Mouse (Mus musculus): ENCODE measurements around the gene Fosl1.
"Not testable (repeated sequence)": the region's sequence is repeated elsewhere in the genome, so short reads cannot be mapped to it uniquely, and the experiment has no call there.

Fosl1 gene

DNA sequence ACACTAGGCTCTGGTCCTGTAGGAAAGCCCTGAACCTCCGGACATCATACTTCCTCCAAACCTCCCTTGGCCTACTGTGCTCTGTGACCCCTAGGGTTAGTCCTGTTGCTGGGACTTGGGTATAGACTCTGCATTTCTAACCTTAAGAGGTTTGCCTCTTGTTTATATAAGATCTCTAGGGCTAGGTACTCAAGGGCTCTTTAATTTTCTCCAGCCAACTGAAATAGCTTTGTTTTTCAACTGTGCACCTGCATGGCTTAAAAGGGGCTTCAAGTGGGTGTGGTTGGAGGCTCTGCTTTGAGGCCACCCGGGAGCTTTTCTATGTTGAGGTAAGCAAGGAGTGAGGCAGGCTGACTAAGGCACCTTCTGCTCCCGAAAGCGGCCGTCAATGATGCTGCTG is 37.1 kb downstream of the Fosl1 start:
- DNase-seq = no peak

DNA sequence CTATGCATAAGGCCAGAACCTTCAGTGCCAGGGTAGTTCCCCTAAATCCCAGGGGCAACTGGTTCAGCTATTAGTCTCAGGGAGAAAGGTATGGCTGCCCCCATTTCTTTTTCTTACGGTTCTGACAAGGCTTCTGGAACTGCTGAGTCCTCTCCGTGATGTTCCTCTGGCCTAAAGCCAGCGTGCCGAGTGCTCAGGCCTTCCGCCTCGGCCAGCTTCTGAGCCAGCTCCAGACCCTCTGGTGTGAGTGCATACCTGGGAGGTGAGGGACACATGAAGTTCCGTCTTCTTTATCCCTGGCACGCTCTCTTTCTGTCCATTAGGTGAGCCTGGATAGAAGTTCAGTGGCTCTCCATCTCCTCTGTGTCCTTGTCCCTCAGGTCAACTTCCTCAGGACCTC is 38.0 kb downstream of the Fosl1 start:
- no peak for DNase-seq

DNA sequence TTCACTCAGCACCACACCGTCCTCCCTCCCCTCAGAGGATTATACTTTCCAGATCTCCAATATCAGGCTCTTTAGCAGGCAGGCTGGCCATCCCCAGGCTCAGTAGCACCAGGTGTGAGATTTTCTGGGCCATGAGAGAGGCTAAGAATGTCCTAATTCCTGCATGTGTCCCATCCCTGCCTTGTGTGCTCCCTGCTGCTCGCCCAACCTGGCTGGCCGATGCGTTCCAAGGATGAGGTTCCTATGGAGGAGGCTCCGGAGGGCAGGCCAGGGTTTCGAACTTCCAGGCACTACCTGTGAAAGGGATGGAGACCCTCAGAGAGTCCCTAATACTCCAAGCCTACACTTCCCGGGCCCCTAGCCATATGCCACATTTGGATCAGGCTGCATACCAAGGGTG is 38.5 kb downstream of the Fosl1 start:
- DNase-seq = no peak

DNA sequence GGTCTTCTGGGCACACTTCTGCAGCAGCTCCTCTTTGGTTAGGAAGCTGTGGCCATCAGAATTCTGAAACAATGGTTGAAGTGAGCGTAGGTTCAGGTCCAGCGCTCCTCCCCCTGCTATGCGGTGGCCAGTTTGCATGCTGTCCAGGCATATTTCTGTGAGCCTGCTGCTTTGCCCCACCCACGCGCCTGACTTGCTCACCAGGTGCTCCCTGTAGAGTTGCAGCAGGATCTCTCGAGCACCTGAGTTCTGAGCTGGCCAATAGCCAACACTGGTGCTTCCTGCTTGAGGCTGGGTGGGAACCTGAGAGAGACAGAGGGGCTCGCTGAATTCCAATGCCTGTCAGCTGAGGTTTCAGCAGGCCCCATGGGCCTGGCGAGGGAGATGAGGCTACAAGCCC is 38.9 kb downstream of the Fosl1 start:
- no peak for DNase-seq

DNA sequence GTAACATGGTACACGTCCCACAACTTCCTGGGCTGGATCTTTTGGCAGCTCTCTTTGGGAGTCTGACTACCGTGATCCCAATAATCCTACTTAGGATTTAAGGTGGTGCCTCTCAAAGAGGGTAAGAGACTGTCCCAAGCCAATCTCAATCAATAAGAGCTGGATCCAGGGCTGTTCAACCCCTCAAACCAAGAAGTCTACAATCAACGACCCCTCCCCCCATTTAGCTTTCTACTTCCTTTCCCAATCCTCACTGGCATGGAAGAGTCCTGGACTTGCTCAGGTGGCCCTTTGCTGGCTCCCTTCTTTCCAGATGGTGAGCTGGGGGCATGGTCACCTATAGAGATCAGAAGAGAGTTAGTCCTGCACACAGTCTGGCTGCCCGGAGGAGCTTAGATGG is 39.4 kb downstream of the Fosl1 start:
- no peak for DNase-seq

DNA sequence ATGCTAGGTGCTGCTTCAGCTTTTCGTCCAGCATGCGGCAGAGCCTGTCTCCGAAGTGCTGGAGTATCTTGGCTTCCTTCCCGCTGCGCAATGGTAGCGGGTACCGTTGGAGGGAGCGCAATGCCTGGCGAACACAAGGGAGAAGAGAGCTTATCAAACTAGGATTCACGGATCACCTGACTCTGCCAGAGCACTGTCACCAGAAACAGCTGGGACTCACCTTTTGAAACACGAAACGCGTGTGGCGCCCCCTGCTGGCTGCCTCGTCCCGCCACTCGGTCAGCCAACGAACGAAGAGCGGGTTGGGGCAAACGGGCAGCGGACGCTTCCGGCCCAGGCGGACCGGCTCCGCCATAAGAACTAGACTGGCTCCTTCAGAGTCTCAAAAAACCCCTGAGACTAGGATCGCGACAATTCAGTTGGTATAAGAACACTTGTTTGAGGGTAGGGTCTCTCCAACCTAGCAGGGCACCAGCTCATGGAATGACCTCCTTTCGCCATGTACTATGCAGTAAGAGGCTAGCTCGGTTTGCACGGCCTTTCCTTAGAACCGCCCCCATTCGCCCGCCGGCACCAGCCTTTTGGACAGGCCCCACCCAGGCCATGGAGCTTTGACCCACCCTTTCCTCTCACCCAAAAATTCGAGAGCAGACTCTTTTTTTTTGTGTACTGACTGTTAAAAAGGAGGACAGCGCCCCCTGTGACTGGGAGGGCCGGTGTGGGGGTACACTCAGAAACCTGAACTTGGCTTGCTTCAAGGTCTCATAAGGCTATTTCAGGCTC is 40.6 kb downstream of the Fosl1 start, which contains the start of gene Mus81:
Gene Mus81, minus strand, starts transcription at position 635 of the 783 bp plus-strand sequence.
- peak; percentile 96 for DNase-seq

DNA sequence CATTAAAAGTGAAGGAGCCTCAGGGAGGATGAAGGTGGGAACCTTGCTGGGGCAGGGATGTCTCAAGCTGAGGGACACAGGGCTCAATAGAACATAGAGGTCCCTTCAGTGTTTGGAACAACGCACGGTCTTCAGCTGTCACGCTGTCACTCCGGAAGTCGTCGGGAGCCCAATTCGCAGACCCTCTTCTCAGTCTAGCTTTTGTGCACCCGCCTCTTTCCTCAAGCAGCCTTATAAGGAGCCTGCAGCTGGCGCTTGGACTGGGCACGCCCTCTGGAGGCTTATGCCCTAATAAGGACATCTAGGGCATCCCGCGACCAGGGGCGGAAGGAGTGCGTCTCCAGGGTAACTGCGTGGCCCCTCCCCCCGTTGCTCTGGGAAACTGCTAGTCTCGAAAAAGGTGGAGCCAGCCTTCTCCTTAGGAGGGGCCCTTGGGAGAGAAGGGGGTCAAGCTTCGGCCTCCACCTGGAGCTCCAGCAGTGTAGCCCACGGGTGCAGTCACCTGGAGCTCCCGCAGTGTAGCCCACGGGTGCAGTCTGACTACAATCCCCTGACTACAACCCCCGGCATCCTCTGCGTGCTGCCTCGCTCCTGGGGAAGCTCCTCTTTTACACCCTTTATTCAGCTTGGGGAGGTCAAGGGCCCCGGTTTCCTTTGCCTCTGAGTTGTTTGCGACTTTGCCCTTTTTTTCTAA is 41.7 kb downstream of the Fosl1 start:
- DNase-seq = peak; percentile 99

DNA sequence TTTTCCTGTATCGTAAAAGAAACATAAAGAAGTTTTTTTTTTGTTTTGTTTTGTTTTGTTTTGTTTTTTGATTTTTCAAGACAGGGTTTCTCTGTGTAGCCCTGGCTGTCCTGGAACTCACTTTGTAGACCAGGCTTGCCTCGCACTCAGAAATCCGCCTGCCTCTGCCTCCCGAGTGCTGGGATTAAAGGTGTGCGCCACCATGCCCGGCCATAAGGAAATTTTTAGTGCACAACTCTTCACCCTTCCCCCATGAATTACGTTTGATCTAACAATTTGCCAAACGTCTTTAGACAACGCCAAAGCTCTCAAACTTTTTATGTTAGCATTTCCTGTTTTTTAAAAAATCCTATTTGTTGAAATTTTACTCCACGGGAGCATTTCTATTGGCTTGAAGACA is 42.4 kb downstream of the Fosl1 start:
- DNase-seq = not testable (repeated sequence)

DNA sequence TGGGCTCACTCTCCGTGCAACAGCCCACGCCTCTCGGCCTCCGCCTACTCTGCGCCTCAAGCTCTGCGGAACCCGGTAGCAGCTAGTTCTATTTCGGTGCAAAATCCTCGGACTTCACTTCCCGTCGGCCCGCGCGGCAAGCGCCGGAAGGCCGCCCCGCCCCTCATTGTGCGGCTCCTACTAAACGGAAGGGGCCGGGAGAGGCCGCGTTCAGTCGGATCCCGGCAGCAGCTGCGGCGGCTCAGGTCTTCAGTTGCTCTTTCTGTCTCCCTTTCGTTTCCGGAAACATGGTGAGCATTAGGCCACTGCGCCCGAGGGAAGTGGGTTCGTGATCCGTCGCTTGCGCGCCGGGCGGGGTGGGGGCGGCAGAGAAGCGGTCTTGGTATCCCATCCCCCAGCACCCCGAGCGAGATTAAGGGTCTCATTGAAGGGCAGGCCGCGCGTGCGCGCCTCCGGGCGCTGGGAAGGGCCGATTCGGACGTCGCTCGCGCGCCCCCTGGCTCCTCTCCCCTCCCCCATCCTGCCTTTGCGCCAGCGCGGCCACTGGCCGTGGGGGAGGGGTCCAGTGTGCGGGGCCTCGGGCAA is 43.1 kb downstream of the Fosl1 start, which contains the start of gene Cfl1:
Gene Cfl1, plus strand, starts transcription at position 143 of the 585 bp plus-strand sequence.
- DNase-seq = peak; percentile 96

DNA sequence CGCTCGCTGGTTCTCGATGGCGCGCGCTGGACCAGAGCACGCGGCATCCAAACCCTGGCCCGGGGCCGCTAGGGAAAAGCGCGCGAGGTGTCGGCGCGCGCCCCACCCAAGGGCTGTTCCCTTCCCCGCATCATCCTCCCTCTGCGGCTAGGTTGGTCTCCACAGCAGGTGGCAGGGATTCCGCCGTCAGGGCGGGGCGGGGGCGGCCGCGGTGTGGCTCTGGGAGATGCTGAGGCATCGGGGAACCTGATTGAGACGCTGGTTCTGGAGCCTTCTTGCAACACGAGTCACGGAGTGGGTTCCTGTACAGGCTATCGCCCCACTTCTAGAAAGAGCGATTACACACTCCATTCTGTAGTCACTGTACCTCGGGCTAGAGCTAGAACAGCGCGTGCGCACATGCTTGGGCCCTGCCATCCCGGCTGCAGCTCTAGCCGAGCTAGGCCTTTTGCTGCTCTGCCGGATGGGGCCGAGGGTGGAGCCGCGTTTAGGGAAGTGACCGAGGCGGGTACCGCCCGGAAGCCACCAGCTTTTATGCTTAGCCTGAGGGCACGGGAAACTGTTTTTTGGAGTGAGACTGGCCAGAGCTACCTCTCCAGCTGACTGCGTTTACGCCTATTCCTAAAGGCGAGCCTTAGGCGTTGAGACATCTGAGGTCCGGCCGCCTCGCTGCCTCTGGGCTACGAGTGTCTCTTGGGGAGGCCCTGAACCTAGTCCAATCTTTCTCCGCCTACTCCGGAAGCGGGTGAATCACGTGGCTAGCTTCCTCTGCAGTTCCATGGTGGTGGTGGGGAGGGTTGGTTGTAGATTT is 43.8 kb downstream of the Fosl1 start:
- peak; percentile 84 for DNase-seq

DNA sequence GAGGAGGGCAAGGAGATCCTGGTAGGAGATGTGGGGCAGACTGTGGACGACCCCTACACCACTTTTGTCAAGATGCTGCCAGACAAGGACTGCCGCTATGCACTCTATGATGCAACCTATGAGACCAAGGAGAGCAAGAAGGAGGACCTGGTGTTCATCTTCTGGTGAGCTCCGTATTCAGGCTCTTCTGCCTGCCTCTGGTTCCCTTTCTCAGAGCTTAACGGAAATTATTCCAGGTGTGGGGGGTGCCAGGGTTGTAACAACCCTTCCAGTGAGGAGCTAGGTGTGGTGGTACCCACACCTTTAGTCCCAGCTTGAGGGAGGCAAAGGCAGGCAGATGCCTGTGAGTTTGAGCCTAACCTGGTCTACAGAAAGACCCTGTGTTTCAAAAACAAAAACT is 45.3 kb downstream of the Fosl1 start:
- DNase-seq = no peak

DNA sequence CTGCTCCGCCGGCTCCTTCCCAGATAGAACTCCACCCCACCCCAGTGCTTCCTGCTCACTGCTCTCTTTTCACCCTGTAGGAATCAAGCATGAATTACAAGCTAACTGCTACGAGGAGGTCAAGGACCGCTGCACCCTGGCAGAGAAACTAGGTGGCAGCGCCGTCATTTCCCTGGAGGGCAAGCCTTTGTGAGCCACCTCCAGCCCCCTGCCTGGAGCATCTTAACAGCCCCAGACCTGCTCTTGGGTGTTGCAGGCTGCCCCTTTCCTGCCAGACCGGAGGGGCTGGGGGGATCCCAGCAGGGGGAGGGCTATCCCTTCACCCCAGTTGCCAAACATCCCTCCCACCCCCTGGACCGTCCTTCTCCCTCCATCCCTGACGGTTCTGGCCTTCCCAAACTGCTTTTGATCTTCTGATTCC is 46.0 kb downstream of the Fosl1 start:
- not testable (repeated sequence) for DNase-seq

DNA sequence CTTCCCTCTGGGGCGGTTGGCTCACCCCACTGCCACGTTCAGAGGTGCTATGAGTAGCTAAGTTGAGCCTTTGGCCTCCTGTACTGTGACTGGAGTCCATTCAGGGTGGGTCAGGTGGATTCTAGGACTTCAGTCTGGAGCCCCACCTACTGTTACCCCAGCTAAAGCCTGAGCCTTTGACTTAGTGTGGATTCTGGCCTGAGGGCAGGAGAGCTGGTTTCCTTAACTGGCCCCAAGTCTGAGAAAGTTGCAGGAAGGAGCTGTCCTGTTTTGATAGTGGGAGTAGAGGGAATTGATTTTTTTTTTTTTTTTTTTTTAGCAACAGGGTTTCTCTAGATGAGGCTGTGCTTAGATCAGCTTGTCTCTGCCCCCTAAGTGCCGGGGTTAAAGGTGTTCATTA is 47.0 kb downstream of the Fosl1 start:
- no peak for DNase-seq

DNA sequence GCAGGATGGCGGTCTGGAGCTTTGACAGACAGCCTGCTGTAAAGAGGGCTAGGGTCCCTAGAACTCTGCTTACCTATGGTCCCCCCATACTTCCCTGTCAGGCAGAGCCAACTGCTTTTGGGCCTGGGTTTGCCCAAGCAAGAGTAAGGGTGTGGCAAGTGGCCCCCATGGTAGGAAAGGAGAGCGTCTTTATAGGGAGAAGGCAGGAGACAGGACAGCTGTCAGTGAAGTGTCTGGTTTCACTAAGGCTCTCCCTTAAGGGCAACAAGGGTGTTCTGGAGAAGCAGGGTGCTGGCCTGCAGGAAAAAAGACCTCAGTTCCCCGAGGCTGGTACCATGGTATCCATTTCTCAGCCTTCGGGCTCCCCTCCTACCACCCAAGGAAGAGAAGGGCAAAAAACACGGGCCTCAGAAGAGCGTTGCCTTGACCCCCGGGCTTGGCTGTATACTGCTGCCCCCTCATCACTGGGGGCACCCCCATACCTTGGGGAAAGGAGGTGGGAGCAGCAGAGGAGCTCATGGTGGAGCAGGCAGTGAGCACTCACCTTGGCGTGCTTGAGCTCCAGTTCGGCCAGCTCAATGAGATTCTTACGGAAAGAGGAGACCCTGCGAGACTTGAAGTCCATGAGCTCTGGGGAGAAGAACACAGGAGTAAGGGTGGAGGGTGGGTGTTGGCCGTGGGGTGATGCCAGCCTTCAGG is 48.2 kb downstream of the Fosl1 start:
- DNase-seq = no peak

DNA sequence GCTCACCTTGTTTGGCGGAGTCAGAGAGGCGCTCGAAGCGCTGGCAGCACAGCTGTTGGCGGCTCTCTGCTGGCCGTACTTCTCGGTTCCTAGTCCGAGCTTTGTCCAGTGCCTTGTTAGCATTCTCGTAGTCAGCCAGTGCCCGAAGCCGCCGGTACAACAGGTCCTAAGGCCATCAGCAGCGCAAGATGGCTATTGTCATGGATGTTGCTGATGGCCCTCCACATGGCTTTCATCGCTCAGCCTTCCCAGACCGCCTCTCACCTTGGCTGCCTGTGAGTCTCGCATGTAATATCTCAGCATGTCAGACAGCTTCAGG is 48.7 kb downstream of the Fosl1 start:
- DNase-seq = no peak

DNA sequence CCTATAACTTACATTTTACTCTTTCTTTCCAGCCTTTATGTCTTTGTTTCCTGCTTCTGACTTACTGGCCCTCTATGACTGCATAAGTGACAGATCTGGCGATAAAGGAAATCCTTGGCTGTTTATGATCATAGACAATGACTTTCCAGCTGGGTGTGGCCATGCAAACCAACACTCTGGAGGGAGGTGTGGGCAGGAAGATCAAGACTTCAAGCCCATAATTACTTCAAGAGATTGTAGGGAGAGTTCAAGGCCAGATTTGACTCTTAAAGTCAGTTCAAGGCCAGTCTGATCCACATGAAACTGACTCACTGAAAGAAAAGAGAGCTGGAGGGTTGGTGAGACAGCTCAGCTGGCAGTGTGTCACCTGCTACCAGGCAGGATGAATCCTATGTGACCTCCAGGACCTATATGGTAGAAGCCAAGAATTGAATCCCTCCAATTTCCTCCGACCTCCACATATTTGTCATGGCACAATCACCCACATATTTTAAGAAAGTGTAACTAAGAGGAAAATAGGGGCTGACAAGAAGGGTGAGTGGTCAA is 53.1 kb downstream of the Fosl1 start:
- no peak for DNase-seq

DNA sequence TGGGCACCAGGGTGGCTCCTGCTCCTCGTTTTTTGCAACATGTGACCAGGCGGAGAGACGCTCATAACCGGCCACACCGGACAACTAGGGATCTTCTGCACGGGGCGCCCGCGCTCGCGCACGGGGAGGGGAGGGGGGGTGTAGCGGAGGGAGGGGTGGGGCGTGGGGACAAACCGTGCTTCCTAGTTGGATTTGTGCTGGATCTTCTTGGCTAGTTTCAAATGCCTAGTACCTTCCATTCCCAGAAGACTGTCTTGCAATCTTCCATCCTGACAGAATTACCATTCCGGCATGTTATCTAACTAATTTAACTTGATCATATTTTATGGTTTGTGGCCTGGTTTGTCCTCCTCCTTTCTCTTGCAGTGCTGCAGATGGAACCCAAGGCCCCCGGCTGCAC is 56.3 kb downstream of the Fosl1 start, which contains the start of gene 1700020D05Rik:
Gene 1700020D05Rik, minus strand, starts transcription at position 101 of the 400 bp plus-strand sequence.
- DNase-seq = no peak
